Mouse (Mus musculus) erythroblast, embryonic 14.5 days (primary cell): Measurements from ENCODE around the gene Myg1.

Source experiments
- GATA1 ChIP-seq: IDR thresholded peaks from 2 replicates; pipeline ENCODE4 v1.6.1; 2012; ENCODE audit warnings: low read length, inconsistent platforms, mixed read lengths
- TAL1 ChIP-seq: IDR thresholded peaks from 3 replicates; pipeline ENCODE4 v1.6.1; 2012; ENCODE audit warnings: low read length, inconsistent platforms, mixed read lengths

DNA sequence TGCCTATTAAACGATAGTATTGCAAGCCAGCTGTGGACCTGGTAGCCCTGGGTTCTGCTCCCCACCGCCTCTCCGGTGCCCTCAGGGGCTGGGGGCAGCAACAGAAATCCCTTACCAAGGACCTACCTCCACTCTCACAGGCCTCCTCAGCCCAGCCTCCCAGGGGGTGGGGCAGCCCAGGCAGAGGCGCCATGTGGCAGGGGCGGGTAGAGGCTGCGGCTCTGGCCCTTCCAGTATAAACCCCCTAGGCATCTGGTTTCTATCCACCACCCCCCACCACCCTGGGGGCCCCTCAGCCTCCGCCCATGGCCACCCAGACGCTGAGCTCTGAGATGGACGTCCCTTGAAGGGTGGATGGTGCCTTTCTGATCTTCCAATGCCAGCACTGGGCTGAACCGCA is 39.2 kb downstream of the Myg1 start:
- TF ChIP-seq GATA1: no peak
- TF ChIP-seq TAL1: no peak
